Mouse (Mus musculus): Measurements from ENCODE around the gene Wdr95.
A peak's percentile ranks its signal among the peaks of the same experiment; 100 is the strongest.

The Wdr95 gene

DNA sequence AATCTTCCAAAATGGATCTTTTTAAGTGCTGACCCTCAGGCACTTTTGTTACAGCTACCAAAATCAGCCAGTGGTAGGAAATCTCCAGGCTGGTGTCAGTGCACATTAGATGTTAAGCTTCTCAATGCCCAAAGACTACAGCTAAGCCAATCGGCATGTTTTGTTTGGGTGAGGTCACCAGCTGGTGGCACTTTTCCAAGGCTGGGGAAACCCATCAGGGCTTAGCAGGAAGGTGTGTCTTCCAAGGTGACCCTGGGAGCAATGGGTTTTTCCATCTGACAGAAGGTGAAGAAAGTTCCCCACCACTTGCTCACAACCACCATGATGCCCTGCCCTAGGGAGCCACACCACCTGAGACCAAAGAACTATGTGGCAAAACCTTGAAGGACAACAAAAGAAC, 87.7 kb downstream of the Wdr95 start:
- ATAC-seq (ENCODE audit: insufficient number of reproducible peaks, low FRiP score, low TSS enrichment): no peak

DNA sequence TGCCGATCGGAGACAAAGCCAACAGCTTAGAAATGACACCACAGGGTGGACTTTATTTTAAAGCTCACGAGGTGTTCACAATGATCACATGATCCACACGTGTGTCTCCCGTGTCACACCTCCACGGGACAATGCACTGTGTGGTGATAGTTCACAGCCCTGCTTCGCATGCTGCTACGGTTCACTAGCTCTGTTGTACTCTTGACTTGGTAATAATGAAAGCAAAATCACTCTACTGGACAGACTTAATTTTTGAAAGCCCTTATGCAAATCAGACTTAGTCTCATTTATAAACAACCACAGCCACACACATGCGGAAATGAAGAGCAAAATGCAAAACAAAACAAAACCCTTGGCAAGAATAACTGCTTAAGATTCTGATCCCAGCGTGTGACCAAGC, 88.3 kb downstream of the Wdr95 start:
- no peak for ATAC-seq (ENCODE audit: insufficient number of reproducible peaks, low FRiP score, low TSS enrichment)

DNA sequence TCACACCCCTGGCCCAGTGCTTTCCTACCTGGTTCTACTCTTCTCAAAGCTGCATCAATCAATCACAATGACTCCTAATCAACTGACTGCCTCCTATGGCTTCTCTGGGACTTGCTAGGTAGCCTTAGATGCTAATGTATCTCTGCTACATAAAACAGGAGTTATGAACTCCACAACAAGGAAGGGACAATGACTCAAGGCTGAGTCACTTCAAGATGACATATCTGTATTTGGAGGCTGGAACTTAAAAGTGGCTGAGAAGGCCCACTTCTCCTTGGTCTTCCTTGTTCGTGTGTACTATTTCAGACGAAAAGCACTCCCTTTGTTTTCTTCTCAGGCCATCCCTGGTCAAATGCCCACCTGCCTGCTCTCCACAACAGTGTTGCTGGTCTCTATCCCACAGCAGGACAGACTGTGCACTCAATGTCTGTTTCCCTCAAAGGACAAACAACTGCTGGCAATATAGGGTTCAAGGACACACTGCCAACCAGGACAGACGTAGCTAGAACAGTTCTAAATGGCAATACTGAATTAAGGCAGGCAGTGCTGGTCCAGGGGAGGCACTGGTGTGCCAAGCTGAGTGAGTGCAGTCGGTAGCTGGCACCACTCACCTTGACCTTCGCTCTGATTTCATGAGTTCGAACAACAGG, 89.4 kb downstream of the Wdr95 start:
- ATAC-seq (ENCODE audit: insufficient number of reproducible peaks, low FRiP score, low TSS enrichment): no peak

DNA sequence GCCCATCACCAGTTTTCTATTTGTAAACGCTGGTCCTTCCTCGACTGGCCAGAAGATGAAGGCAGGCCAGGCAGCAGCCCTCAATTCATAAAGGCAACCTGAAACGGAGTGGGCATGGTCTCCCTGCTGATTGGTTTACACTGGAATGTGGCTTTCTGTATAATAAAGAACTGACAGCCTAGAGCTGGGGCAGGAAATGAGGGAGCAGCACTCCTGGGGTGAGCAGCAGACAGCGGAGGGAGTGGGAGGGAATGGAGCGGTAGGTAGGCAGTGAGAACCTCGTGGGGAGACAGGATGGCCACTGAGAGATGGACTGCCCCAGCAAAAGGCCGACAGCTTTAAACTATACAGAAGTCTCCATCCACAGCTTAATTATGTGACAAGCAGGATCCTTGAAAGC, 93.7 kb downstream of the Wdr95 start:
- ATAC-seq (ENCODE audit: insufficient number of reproducible peaks, low FRiP score, low TSS enrichment): no peak

DNA sequence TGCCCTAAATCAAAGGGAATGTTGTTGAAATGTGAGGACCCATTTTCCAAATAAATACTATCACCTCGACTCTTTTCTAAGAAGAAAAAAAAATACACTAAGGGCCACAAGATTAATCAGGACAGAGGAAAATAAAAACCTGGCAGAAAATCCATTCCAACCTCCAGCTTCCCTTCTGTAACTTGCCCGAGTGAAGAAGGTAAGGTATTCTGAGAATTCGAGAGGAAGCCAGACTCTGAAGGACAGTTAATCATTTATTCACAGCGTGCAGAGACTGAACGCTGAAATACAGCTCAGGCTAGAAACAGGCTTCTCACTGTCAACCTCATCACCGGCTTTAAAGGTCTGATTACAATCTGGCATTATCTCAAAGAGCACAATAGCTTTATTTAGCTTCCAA, 94.2 kb downstream of the Wdr95 start:
- no peak for ATAC-seq (ENCODE audit: insufficient number of reproducible peaks, low FRiP score, low TSS enrichment)

DNA sequence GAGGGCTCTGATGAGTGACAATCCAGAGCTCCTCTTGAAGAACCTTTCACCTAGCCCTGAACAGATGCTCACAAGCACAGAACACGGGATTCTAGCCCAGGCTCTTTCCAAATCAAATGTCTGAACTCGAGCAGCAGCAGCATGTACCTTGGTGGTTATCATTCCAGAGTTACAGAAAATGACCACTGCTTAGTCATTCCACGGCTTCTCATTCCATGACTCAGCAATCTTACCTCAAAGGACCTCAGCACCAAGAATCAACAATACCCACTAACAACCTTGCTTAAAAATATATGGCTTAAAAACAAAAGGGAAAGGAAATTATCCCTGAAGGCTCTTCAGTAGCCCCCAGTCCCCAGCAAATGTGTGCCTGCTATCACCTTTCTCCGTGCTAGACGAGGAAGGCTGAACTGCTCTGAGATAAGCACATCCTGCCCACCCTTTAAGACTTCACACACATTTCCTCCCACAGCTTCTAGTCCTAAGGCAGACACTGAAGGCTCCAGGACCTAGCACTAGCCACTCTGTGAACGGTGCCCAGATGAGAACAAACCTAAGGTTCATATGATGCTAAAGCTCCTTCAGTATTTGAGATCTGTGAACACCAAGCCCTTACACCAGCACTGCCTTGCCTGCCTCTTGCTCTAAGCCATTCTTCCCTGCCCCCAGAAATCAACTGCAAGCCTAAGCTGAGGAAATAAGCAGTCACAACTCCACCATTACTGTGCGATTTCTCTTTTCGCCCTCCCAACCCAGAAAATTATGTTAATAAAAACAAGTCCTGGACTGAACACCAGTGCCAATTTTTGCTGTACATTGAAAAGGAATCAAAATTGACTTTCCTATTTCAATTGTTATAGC, 95.6 kb downstream of the Wdr95 start:
- ATAC-seq (ENCODE audit: insufficient number of reproducible peaks, low FRiP score, low TSS enrichment): no peak

DNA sequence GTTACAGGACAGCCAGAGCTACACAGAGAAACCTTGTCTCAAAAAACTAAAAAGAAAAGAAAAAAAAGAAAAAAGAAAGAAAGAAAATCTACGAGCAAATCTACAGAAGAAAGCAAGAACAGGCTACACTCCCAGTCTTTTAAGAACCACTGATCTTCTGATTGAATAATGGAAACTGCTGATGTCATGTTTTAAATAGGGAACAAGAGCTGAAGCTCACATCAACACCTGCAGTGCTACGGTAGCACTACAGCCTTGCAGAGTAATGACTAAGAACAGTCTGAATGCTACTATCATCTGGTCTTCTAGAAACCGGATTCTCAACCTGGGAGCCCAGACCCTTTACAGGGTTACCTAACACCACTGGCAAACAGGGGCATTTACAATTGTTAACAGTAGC, 97.1 kb downstream of the Wdr95 start:
- ATAC-seq (ENCODE audit: insufficient number of reproducible peaks, low FRiP score, low TSS enrichment): no peak

DNA sequence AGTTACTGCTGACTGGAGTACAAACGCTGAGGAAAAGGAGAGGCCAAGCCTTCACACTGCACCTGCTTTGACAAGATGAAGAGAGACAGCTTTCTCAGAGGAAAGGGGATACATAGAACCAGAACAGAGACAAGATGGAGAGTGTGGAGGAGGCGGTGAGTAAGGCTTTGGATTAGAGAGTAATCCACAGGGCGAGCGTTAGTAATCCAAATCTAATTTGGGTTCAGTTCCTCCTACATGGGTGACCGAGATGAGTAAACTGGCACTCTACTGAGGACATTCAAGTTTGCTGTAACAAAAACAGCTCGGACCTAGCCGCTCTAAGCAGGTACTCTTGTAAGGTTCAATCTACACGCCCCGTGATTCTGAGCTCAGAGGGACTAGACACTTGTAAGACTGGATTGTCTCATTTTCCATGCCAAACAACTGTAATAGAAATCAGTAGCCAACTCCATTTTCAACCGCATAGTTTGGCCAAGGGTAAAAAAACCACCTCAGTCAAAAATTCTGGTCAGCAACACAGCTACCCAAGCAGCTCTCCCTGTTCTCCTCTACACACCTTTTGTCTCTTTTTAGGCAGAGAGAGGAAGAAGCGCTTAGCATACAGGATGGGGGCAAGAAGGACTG, 106.0 kb downstream of the Wdr95 start:
- no peak for ATAC-seq (ENCODE audit: insufficient number of reproducible peaks, low FRiP score, low TSS enrichment)

DNA sequence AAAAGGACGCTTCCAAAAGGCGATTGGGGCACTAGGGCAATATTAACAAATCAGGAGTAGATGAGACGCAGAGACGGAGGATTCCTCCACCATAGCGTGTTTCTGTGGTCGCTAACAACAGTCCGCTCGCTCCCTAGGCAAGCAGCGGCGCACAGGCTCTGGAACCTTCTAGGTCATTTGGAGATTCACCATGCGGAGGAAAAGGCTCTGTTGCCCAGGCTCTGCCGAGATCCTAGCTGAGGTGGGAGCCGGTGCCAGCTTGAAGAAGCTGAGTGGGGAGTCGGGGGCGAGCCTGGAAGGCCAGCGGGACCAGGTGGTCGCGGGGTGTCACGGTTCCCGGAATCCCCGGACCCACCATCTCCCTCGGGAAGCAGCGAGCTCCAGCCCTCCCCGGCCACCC, 107.1 kb downstream of the Wdr95 start:
- ATAC-seq (ENCODE audit: insufficient number of reproducible peaks, low FRiP score, low TSS enrichment): peak; percentile 2; the same call in 1 of the 2 replicates

DNA sequence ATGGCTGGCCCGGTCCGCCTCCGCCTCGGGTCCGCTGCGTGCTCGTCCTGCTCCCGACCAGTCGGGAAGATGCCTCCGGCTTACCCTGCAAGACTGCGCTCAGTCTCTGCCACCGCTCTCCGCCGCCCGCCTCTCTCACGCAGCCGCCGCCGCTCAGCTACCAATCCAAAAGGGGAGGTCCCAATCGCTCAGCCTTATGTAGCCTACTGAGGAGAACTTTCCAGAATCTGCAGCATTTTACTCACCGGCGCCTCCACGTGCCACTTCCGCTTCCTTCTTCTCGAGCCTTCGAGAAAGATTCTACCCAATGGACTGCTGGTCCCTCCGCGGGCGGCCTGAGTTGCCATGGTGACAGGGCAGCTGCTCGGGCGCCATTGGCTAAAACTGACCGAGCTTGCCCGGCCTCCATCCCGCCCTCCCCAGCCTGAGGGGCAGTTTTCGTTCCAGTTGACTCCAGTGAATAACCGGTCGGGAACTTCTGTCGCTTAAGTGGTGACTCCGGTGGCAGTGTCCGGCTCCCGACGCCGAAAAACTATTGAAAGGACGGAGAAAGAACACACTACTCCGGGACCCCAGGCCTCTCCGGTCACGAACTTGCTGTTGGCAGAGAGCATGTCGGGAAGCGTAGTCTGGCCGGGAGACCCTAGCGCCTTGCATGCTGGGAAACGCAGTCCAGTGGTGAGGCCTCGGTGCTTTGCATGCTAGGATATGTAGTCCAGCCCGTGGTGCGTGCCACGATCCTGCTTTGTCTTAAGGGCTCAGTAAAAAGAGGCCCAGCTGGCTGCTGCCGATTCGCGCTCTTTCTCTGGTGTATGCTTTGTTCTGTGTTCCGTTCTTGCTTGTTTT, 107.8 kb downstream of the Wdr95 start, which contains the start of gene Hsph1:
Gene Hsph1, minus strand, starts transcription at position 302 of the 846 bp plus-strand sequence.
- ATAC-seq (ENCODE audit: insufficient number of reproducible peaks, low FRiP score, low TSS enrichment): peak; percentile 97

DNA sequence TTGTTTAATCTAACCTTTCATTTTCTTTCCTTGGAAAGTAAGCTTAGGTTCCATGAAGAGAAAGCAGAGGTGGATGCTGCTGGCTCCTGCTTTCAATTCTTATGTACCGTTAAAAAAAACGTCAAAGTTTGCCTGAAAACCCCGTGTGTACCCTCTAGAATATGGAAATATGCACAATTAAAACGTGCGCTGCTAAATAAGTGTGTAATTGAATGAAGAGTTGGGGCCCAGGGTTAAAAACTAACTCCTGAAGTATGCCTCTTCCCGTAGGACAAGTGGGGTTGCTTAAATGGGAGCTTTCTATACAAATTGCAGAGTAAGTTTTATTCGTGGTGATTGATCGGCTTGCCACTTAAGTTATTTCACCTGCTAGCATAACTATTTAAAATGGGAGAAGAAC, 108.8 kb downstream of the Wdr95 start:
- ATAC-seq (ENCODE audit: insufficient number of reproducible peaks, low FRiP score, low TSS enrichment): no peak

DNA sequence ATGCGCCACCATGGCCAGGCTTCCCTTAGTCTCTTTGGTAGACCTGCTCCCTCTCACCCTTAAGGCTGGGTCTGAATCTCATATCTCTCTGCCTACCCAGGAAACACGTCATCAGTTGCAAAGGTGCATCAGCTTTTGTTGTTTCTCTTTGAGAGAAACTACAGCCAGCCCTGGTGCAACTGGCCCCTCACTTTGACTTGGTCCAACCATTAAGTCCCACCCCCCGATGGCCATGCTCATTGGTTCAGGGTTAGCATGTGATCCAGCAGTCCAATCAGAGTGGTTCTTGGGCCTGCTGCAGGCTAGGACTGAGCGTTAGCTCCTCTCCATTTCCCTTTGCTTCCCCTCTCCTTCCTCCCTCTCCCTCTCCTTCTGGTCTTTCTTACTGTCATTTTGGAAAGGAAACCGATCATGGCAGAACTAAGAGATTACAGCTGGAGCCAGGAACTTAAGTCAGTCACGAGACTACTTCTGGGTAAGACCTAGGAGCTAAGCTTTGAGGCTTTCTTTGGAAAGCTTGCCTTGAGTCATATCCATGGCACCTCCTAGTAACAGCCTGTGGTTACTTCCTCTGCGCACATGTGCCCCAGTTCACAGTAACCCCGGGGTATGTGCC, 112.9 kb downstream of the Wdr95 start:
- ATAC-seq (ENCODE audit: insufficient number of reproducible peaks, low FRiP score, low TSS enrichment): no peak

DNA sequence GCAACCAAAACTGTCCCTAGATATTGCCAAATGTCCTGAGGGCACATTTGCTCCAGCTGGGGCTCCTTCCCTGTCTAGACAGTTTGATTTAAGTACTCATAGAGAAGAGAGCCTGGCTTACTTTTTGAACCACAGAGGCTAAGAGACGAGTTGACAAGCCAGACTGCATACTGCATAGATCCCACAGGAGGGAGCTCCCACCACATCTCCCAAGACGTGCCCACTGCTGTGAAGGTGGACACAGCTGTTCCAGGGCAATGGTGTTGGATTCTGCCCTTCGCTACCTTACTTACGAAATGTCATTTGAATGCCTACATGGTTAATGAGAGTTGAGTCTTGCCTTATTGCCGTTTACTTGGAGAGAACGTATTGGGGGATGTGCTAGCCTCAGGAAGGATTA, 113.9 kb downstream of the Wdr95 start:
- no peak for ATAC-seq (ENCODE audit: insufficient number of reproducible peaks, low FRiP score, low TSS enrichment)

DNA sequence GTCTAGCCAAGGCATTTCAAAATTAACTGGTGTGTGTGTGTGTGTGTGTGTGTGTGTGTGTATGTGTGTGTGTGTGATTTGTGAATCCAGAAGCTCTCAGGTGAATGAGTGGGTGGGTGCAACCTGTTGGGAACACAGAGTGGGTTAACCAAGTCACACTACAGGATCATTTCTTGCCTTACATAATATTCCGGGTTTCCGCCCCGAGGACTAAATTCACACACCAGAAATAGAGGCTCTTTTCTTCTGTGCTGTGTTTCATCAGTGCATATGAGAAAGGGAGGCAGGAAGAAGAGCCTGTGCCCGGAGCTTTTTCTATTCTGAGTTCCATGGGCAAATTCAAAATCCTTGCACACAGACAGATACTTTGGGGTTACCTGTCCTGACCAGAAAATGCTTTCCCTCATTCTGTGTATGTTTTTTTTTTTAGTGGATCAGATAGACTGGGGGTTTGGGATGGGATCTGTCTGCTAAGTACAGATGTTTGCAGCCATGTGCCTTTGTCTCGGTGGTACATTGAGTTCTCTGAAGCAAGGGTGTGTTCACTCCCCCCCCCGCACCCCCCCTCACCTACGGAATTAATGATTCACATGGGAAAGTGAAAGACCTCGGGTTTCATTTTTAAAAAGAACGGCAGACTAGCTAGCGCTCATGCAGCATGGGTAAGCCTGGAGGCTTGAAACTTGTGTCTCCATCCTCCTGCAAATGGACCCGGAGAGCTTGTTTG, 114.5 kb downstream of the Wdr95 start:
- ATAC-seq (ENCODE audit: insufficient number of reproducible peaks, low FRiP score, low TSS enrichment): no peak

DNA sequence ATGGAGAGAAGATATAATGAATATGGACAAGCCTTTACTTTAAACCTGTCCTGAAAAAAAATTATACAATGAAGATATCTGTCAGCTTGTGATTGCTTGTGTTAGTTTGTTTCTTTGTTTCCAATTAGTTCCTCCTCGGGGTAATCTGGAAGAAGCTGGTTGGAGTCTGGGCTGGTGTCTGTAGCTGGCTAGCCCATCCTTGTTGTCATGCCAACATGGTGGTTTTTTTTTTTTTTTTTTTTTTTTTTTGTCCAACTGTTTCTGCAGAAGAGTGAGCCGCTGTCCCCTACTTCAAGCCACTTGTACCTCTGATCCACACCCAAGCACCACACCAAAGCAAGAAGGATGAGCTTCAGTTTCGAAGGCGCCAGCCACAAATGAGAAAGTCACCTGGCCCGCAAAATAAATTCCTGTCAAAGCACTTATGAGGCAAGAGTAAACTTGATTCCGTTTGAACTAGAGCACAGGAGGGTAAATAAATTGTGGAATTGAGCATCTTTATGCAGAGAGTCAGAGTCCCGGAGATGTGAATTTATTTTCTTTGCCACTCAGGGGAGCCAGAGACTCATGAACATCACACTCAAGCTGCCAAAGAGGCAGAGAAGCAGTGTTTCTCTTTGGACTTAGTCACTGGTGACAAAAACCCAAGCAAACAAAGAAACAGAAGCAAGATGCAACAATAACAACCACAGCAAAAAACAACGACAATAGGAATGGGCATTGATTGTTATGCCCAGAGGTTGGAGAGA, 119.1 kb downstream of the Wdr95 start:
- ATAC-seq (ENCODE audit: insufficient number of reproducible peaks, low FRiP score, low TSS enrichment): no peak

DNA sequence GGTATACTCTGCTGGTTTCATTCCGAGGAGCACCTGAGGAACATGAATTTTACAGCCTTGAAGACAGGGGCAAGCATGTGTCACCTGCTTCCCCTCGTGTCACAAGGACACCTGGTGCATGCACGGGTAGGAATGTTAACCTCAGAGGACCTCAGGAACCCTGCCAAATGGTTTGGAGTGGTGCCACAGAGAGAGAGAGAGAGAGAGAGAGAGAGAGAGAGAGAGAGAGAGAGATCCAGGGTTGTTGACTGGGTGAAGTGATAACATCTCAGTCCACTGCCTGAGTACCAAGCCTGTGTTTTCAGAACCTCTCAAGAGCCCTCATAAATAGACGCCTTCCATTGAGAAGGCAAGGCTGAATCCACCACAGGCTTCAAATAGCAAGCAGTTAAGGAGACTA, 119.7 kb downstream of the Wdr95 start:
- no peak for ATAC-seq (ENCODE audit: insufficient number of reproducible peaks, low FRiP score, low TSS enrichment)

DNA sequence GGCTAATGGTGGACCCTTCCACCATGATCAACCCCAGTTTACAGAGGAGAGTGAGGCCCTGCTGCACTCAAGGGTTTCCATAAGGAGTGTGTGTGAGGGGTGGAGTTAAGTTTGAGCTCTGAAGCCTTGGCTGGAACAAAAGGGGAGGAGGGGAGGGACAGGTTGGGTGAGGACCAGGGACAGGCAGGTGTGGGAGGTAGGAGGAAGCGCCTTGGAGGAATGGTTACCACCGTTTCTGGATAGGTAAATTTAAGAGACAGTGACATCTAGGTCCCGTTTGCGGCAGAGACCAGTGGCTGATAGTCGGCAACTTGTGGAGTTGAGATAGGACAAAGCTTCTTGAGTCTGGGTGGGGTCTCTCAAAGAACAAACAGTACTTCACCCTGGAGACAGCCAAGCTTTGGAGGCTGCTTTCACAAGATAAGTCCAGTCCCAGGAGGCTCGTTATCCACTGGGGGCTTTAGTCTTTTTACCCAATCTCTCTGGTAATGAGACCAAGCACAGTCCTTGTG, 120.5 kb downstream of the Wdr95 start:
- ATAC-seq (ENCODE audit: insufficient number of reproducible peaks, low FRiP score, low TSS enrichment): no peak

DNA sequence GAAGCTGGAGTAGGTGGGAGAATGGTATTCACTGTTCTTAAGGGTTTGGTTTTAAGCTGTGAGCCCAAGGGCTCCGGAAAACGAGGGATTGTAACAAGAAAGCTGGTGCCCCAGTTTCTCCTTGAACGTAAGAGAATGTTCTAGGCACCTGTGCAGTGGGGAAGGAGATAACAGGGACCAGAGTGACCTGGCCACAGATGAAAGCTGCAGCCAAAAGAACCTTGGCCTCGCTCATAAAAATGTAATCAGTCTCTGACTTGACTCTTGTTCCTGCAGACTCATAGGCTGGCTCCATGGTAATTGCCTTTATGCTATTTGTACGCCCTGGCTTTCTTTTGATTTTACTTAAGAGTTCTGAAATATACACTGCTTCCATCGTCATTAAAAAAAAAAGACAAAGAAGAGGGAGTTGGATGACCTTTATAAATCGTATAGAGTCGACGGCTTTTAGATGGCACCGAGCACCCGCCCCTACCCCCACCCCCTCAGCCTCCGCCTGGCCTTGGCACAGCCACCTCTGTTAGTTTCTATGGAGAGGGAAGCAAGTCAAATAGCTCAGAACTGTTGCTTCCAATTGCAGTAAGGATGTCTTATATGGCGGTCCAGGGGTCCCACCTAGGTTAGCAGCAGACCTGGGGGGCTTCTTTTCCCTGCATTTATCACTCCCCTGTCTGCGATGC, 121.2 kb downstream of the Wdr95 start:
- no peak for ATAC-seq (ENCODE audit: insufficient number of reproducible peaks, low FRiP score, low TSS enrichment)

All from cerebellum, adult (tissue).